Mouse (Mus musculus) G1E (cell line): ENCODE measurements at regions not wholly inside any gene's neighbourhood (a gene's known extent, or its start where the extent isn't known, plus 50 kb on each side); places are given as distances from the start of the nearest gene placed in this dataset.

Experiments
- ATAC-seq: 2 replicates; pipeline ENCODE4 v1.8.0; 2016; ENCODE audit warnings: mild to moderate bottlenecking; ENCODE audit not compliant: insufficient number of reproducible peaks, poor library complexity, low FRiP score, severe bottlenecking; ENCODE audit errors: extremely low read depth
- DNase-seq: peaks from one replicate; pipeline ENCODE4 v3.0.0; 2012; ENCODE audit warnings: low spot score
- H3K27me3 ChIP-seq: 2 replicates; pipeline ENCODE4 v1.6.1; 2012; ENCODE audit warnings: mild to moderate bottlenecking, low read length, inconsistent platforms; ENCODE audit not compliant: insufficient read depth
- H3K36me3 ChIP-seq: replicated peaks from 2 replicates; pipeline ENCODE3; 2012; ENCODE audit warnings: mild to moderate bottlenecking, inconsistent platforms
- H3K4me1 ChIP-seq: 2 replicates; pipeline ENCODE4 v1.6.1; 2012; ENCODE audit warnings: low read depth, low read length, inconsistent platforms, mixed read lengths; ENCODE audit not compliant: insufficient read depth
- H3K4me3 ChIP-seq: 2 replicates; pipeline ENCODE4 v1.5.1; 2012; ENCODE audit warnings: low read depth, mild to moderate bottlenecking, inconsistent platforms, low read length, moderate library complexity, mixed read lengths
- H3K9me3 ChIP-seq: replicated peaks from 2 replicates; pipeline ENCODE4 v1.6.1; 2012; ENCODE audit warnings: inconsistent platforms
- CTCF ChIP-seq: IDR thresholded peaks from 2 replicates; pipeline ENCODE4 v1.5.1; 2012; ENCODE audit warnings: low read depth, low read length, inconsistent platforms, mixed read lengths
- GATA1 ChIP-seq: IDR thresholded peaks from 2 replicates; pipeline ENCODE4 v1.6.1; 2012; ENCODE audit warnings: borderline replicate concordance, low read length, inconsistent platforms, mixed read lengths
- GATA2 ChIP-seq: IDR thresholded peaks from 2 replicates; pipeline ENCODE4 v1.6.1; 2012; ENCODE audit warnings: low read depth, low read length, inconsistent platforms, borderline replicate concordance
- POLR2AphosphoS5 ChIP-seq: IDR thresholded peaks from 2 replicates; pipeline ENCODE4 v1.6.1; 2012; ENCODE audit warnings: low read depth, low read length, inconsistent platforms; ENCODE audit not compliant: insufficient replicate concordance
- TAL1 ChIP-seq: conservative IDR thresholded peaks from 2 replicates; pipeline ENCODE4 v1.6.1; 2012; ENCODE audit warnings: low read depth, low read length, inconsistent platforms, mixed read lengths

DNA sequence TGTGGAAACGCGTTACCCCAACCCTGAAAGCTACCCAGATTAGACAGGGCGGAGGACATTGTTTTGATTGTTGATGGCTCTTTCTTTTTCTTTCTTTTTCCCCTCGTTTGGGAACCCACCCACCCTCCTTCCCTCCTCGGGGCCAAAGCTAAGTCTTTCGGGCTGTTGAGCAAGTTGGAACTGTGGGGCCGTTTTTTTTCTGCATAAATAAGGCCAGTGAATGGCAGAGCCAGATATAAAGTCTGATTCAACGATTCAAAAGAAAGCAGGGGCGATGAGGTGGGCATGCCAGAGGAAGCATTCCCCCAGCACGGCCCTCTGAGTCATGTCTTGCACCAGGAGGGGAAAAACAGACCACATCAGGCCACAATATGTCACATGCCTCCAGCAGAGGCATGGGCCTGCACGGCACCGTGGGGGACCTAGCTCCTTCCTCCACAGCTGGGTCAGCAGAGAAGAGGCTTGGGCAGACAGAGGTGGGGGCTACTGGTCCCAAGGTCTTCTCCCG is 80.2 kb upstream of the Zmiz1 start:
- Histone ChIP-seq H3K9me3 (peaks cover 87% of the 10 kb centered on the region), H3K36me3 (no peaks in the 10 kb centered on the region), H3K4me1 (no peaks in the 10 kb centered on the region), H3K27me3 (no peaks in the 10 kb centered on the region), H3K4me3 (no peak overlapping the region)
- DNase-seq: no peak
- ATAC-seq: no peak
- TF ChIP-seq GATA1 (no peak), CTCF (no peak), TAL1 (no peak), GATA2 (no peak), POLR2AphosphoS5 (no peak)

- no peak overlapping the region for H3K4me3 ChIP-seq
- TF ChIP-seq GATA1: no peak
- no peak for TF ChIP-seq TAL1
- TF ChIP-seq GATA2: no peak
- no peak for TF ChIP-seq POLR2AphosphoS5
- no peak for TF ChIP-seq CTCF
- DNase-seq (no peak), ATAC-seq (no peak)
- H3K27me3 ChIP-seq: no peaks in the 10 kb centered on the region
- peaks cover 91% of the 10 kb centered on the region for H3K9me3 ChIP-seq
- no peaks in the 10 kb centered on the region for H3K4me1 ChIP-seq
- no peaks in the 10 kb centered on the region for H3K36me3 ChIP-seq
These were observed 75.7 kb upstream of the Zmiz1 start for GRCm38 (mm10) chr14:25383169-25383824.

DNA sequence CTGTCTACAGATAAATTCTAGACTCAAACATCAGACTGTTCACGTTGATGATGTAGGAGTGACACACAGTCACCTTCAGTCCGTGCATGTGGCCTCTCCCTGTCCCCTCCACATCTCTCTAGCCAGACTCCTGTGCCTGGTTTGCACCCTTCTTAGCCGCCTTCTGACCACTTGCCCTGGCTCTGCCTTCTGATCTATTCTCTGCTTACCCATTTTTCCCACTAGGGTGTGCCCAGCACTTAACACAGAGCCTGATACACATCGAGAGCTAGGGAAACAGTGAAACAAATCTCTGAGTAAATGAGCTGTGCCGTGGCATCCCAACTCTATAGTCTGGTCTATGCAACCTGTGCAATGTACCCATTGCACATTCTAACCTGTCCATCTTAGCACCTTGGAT is 73.3 kb upstream of the Zmiz1 start:
- ATAC-seq (no peak), DNase-seq (no peak)
- Histone ChIP-seq H3K4me1 (no peaks in the 10 kb centered on the region), H3K27me3 (no peaks in the 10 kb centered on the region), H3K9me3 (peaks cover 75% of the 10 kb centered on the region), H3K36me3 (no peaks in the 10 kb centered on the region), H3K4me3 (no peak overlapping the region)
- TF ChIP-seq GATA1 (no peak), GATA2 (no peak), CTCF (no peak)

DNA sequence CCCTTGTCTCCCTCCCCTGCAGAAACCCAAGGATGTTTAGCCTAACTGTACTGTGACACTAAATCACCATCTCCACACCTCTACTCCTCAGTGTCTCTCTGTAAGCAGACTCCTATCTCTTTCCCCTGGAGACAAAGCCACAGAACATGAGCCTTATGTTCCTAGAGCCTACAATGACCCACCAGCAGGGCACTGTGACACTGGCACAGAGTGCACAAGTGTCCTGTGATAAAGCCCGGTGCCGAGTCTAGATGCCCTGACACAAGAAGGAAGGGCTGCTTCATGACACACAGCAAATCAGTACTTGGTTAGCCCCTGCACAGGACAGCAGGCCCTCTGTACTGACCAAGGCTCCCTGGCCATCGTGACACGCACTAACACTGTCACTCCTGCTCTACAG is 71.2 kb upstream of the Zmiz1 start:
- no peaks in the 10 kb centered on the region for H3K36me3 ChIP-seq
- TF ChIP-seq GATA1: no peak
- no peak for TF ChIP-seq POLR2AphosphoS5
- TF ChIP-seq CTCF: no peak
- TF ChIP-seq TAL1: no peak
- H3K9me3 ChIP-seq: peaks cover 72% of the 10 kb centered on the region
- no peak overlapping the region for H3K4me3 ChIP-seq
- no peak for DNase-seq
- no peak for ATAC-seq
- no peaks in the 10 kb centered on the region for H3K27me3 ChIP-seq
- no peaks in the 10 kb centered on the region for H3K4me1 ChIP-seq

GRCm38 (mm10) chr14:25389314-25389713 is 69.7 kb upstream of the Zmiz1 start:
- Histone ChIP-seq H3K4me3 (no peak overlapping the region), H3K27me3 (no peaks in the 10 kb centered on the region), H3K9me3 (peaks cover 68% of the 10 kb centered on the region), H3K36me3 (no peaks in the 10 kb centered on the region), H3K4me1 (no peaks in the 10 kb centered on the region)
- no peak for TF ChIP-seq CTCF
- TF ChIP-seq GATA1: no peak
- TF ChIP-seq POLR2AphosphoS5: no peak
- no peak for TF ChIP-seq TAL1
- no peak for TF ChIP-seq GATA2
- ATAC-seq: no peak
- no peak for DNase-seq

GRCm38 (mm10) chr14:25392412-25392811 is 66.6 kb upstream of the Zmiz1 start:
- Histone ChIP-seq H3K36me3 (no peaks in the 10 kb centered on the region), H3K9me3 (peaks cover 57% of the 10 kb centered on the region), H3K27me3 (no peaks in the 10 kb centered on the region), H3K4me1 (no peaks in the 10 kb centered on the region), H3K4me3 (no peak overlapping the region)
- DNase-seq: no peak
- TF ChIP-seq GATA1 (no peak), GATA2 (no peak), TAL1 (no peak)
- ATAC-seq: no peak

GRCm38 (mm10) chr14:25392940-25393339 is 66.0 kb upstream of the Zmiz1 start:
- no peak for ATAC-seq

More at GRCm38 (mm10) chr14:25392940-25393339, 66.0 kb upstream of the Zmiz1 start:
- Histone ChIP-seq H3K36me3 (no peaks in the 10 kb centered on the region), H3K4me3 (no peak overlapping the region), H3K4me1 (no peaks in the 10 kb centered on the region), H3K9me3 (peaks cover 56% of the 10 kb centered on the region), H3K27me3 (no peaks in the 10 kb centered on the region)
- TF ChIP-seq GATA1: no peak
- TF ChIP-seq GATA2: no peak
- TF ChIP-seq TAL1: no peak
- no peak for TF ChIP-seq POLR2AphosphoS5
- TF ChIP-seq CTCF: no peak
- no peak for DNase-seq
